Mouse (Mus musculus) telencephalon, adult 2 months (tissue): ENCODE measurements at regions not wholly inside any gene's neighbourhood (a gene's known extent, or its start where the extent isn't known, plus 50 kb on each side); places are given as distances from the start of the nearest gene placed in this dataset.
A peak's percentile ranks its signal among the peaks of the same experiment; 100 is the strongest.

ENCODE experiments used
- DNase-seq: peaks from one replicate; pipeline ENCODE4 v3.0.0-alpha.2; 2011; ENCODE audit warnings: low read depth, low spot score

- DNase-seq: no peak
Measured at GRCm38 (mm10) chr9:90827474-90827873, 534.7 kb upstream of the Zic4 start.

DNA sequence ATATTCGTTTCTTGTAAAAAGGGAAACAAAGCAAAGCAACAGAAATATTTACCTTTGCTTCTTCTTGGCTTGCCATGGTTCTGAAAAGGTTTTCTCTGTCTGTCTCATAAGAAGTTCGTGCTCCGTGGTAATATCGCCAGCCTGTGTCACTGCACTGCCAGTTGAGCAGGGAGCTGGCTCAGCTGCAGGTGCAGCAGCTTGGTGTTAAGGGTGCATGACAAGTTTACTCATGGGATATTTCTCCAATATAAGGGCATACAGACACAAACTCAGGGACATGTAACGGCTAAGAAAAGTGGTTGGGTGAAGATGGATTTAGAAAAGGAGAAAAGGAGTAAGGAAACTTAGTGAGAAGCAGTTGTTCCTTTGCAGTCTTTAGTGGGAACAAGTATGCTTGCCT is 533.5 kb upstream of the Zic4 start:
- no peak for DNase-seq

GRCm38 (mm10) chr9:90830704-90831103 is 531.5 kb upstream of the Zic4 start:
- DNase-seq: no peak

DNA sequence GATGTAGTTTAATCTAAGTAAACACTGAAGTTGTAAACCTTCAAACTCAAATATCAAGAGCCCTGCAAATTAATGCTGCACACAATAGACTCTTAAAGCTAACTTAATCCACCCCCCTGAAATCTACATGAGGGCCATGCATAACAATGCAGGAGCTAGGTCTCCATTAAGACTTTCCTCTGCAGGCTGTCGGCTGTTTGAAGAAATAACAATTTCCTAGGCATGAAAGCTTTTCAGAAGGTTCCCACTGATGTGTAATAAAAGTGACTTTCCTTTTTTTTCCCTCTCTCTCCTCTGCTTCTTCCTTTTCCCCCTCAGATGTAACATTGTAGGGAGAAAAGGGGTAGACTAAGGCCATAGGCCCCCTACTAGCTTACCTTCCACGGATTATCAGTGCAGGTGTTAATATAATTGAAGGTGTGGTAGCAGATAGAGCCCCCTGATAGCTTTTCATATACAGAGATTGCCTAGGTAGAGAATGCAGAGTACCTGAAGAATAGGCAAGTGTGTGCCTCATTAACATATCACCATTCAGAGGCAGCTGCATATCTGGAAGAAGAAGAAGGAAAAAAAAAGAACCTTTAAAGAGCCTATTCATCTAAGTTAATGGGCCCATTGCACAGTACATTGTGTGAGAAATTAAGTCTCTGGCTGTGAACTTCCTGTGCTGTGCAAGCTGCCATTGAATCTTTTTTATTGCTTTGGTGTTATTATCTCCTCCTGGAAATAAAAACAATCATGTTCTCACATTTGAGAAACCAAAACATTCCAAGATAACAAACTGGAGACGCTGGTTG is 528.3 kb upstream of the Zic4 start:
- no peak for DNase-seq

DNA sequence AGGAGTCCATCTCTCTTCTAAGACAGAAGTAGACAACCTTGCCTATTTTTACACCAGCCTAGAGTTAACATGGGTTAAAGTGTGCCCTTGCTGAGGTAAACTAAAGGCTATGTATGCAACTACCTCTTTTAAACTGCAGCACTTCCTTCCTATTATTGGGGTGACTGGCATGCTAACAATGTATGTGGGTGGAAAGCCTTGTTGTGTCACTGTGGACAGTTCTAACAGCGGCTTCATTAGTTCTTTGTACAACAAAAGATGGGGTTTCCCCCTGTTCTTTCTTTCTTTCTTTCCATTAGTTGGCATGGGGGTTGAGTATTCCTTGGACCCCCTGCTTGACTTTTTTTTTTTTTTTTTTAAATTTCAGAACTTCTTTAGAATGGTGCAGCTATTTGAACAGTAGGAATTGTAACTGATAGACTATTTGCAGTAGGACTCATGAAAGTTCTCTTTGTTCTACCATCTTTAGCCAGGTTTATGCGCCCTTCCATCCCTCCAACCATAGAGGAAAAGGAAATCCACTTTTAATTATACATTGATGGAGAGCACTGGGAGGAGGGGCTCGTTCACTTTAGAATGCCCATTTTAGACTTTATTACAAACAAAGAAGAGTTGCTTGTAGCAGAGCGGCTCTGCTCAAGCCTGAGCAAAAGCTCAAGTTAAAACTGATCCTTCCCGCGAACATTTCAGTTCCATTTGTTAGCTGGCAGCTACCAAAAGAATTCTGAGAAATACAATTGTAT is 523.9 kb upstream of the Zic4 start:
- no peak for DNase-seq

DNA sequence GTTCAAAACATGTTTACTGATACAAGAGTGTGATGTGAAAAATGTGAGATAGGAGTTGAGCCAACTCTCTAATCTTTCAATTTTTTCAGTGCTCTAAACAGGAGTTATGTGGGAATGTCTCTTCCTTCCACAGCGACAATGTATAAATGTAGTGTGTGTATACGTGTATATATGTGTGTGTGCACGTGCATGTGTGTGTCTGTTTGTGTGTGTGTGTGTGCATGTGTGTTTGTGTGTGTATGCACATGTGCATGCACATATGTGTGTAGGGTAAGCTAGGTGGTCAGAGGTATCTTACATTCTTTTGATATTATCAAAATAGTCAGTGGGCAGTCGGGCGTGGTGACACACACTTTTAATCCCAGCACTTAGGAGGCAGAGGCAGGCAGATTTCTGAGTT is 511.2 kb upstream of the Zic4 start:
- no peak for DNase-seq

- DNase-seq: no peak
Measured at GRCm38 (mm10) chr9:90871636-90872035, 490.6 kb upstream of the Zic4 start.

DNA sequence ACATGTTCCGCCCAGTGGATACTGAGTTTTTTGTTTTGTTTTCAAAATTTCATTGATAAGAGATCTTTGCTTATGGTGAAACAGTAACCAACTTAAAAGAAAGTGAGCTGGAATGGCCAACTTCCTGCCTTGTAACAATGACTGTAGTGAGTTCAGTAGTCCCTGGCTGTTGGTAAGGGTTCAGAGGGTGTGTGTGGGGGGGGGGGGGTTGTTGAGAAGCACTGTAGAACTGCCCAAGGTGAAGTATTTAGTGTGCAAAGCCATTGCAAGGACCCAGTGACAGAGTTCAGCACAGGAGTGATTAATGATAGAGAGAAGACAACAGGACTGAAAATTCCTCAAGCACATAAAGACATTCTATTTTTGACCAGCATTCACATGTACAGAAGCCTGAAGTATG is 477.7 kb upstream of the Zic4 start:
- DNase-seq: no peak

- no peak for DNase-seq
Measured at GRCm38 (mm10) chr9:90887405-90887804, 474.8 kb upstream of the Zic4 start.

GRCm38 (mm10) chr9:90890801-90891200 is 471.4 kb upstream of the Zic4 start:
- DNase-seq: no peak

GRCm38 (mm10) chr9:90892816-90893215 is 469.4 kb upstream of the Zic4 start:
- DNase-seq: no peak

DNA sequence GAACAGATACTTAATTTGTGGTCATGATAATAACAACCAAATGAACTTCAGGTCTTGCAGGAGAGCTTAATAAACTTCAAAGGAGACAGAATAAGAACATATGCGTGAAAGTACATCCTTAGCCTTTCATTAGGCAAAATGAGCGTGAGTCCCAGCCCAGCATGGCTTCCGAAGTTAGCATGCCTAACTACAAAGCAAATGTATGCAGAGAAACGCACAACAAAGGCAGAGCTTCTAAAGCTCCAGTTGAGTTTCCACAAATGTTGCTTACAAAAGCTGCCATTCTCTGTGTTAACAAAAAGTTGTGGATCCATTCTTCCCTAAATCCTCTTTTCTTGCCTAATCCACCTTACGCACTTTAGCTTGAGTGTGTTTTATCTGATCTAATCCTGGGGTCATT is 458.7 kb upstream of the Zic4 start:
- DNase-seq: no peak

- DNase-seq: no peak
Measured at GRCm38 (mm10) chr9:90906106-90906505, 456.1 kb upstream of the Zic4 start.

DNA sequence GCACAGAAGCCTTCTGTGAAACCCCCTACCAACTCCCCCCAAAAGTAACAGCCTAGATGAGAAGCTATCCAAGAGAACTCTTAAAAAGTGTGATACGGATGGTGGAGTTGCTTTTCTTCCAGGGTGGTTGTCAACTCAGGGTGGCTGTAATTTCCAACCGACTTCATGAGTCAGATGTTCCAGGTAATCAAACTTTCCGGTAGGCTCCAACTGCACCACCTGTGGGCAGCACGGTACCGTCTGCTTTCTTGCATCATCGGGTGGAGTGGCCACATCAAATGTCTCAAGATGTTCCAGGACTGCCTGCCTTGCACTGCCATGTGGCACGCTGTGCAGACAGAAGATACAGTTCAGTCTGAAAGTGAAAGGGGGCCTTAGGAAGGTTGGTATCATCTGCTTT is 455.5 kb upstream of the Zic4 start:
- no peak for DNase-seq

DNA sequence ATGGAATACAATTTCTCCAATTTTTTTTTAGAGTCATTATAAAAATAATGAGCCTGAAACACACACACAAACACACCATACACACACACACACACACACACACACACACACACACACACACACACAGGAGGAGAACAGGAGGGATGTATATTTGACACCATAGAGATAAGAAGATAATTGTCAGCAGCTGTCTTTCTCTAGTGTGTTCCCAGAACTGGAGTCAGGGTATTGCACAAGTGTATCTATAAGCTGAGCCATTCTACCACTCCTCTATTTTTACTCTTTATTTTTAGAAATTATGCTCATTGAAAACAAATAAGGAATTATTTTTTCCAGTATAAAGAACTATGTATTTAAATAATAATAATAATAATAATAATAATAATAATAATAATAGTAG is 407.6 kb upstream of the Zic4 start:
- no peak for DNase-seq

- DNase-seq: no peak
Measured at GRCm38 (mm10) chr9:90961436-90961835, 400.8 kb upstream of the Zic4 start.

GRCm38 (mm10) chr9:90964043-90964442 is 398.2 kb upstream of the Zic4 start:
- no peak for DNase-seq

- DNase-seq: no peak
Measured at GRCm38 (mm10) chr9:90978730-90979129, 383.5 kb upstream of the Zic4 start.

DNA sequence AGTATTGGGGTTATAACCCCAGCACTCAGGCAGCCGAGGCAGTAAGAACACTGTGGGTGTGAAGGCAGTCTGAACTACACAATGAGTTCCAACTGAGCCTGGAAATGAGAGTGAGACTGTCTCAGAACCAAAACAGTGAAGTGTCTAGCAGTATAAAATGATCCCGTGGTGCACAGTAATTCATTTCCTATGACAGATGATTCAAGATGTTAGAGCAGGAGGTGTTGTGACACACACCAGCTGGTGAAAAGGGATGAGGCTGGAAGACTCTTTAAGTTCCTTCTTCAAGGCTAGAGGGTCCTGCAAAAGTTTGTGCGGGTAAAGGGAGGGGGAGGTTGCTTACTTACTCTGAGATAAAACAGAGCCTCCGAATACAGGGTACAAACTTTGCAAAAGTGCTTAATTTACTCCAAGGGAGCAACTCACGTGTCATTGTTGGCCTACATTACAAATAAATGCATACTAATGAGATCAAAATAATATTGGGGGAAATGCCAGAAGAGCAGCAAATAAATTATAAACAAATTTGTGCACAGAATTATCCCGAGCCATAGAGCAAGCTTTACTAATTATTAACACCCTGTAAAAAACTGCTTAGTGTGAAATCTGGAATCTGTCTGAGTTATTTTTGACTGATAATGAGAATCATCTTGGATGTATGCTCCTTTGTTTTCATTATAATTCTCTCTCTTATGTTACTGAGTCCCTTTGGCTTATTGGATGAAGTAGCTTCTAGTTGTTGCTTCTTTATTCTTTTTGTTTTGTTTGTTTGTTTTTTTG is 382.0 kb upstream of the Zic4 start:
- peak; percentile 8 for DNase-seq

- no peak for DNase-seq
Measured at GRCm38 (mm10) chr9:90999178-90999577, 363.0 kb upstream of the Zic4 start.

DNA sequence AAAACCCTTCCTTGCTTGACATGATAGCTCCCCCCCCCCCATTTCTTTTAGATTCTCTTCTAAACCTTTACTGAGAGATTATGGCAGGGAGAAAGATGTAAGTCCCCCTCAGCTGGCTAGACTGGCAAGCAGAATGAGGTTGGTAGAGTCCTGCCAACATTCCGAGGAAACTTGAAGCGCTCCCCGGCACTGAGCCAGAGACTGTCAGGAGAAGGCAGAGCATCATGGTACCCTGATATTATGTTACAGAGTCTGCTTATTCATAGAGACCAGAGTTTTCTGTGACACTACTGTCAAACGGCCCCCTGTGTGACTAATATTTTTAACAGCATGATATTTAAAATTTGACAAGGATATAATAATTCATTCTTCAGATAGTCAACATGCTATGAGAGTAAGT is 358.0 kb upstream of the Zic4 start:
- DNase-seq: no peak

DNA sequence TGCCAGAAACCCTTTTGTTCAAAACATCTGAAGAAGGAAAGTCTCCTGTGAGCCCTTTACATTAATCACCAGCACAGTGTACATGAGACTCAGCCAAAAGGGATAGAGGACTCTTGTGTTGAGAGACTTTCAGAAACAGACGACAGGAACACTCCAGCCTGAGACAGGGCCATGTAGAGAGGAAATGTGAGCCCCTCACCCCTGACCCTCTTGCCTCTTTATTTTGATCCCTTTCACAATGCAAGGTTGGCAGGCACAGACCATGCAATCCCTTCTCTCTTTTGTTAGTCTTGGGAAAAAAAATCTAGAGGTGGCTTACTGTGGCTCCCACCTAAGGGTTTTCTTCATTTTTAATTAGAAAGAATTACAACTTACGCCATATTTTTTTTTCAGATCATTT is 321.7 kb upstream of the Zic4 start:
- no peak for DNase-seq
